Mouse (Mus musculus): ENCODE measurements around the gene Wdr82. TPM values are rescaled to one million over a fixed set of nuclear protein-coding genes. Genes with fewer than 3 reads are reported as not detected.
A peak's percentile ranks its signal among the peaks of the same experiment; 100 is the strongest.
"Not testable (repeated sequence)": the region's sequence is repeated elsewhere in the genome, so short reads cannot be mapped to it uniquely, and the experiment has no call there.

Wdr82 gene
- polyA plus RNA-seq, 1 experiment = 49.1 TPM

DNA sequence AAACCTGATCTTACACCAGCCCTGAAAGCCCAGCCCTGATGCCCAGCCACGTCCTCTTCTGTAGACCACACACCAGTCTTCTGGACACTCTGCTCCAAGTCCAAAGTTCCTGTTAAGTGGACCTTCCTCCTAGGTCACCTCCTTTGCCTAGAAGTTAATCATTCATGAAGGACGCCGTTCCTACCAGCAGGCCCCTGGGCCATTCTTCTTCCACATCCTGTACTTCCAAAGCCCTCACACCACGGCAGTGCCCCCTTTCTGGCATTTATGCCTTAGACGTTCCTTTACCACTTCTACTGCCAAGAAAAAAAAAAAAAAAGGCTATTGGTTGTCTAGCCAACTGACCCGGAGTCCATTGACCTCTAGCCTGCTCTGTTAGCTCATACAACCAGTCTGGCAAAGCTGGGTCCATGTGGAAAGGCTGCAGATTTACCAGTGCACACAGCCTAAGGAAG lies 12.7 kb upstream of the Wdr82 start, which contains the start of gene Glyctk:
Glyctk (minus strand) TSS at position 102 of the 455 bp plus-strand sequence.
- no peak for DNase-seq
- Histone ChIP-seq H3K4me3 (replicated peaks; ENCODE audit: extremely low read depth, low read depth, low read length) (no peak within 1 kb of the TSS), H3K4me1 (ENCODE audit: control insufficient read depth, insufficient read depth, low read length) (peaks cover 3% of the 10 kb centered on the region; the same call in 1 of the 2 replicates)
- whole genome bisulfite sequencing = 73% methylated on average over 6 of the region's 6 CpGs
- TF ChIP-seq CTCF (IDR thresholded peaks at IDR 0.05; ENCODE audit: insufficient read depth, low read length) = no peak
- TF ChIP-seq POLR2A (IDR thresholded peaks at IDR 0.05; ENCODE audit: borderline replicate concordance, extremely low read depth, low read depth, low read length) = no peak

DNA sequence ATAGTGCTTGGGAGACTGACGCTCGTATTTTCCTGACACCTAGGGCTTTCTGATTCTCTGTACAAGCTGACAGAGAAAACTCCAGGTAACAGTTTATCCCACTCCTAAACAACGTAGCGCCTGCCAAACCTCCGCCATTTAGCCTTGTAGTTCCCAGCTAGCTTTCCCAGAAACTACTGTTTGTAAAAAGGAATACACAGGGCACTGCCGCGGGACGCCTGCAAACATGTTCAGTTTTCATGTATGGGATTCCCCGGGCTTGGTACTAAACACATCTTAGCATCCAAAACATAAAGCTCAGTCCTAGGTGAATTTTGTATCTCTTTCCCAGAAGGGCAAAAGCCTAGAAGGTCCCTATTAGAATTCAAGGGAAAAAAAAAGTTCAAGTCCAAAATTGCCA lies 11.5 kb upstream of the Wdr82 start:
- TF ChIP-seq CTCF (IDR thresholded peaks at IDR 0.05; ENCODE audit: insufficient read depth, low read length) = no peak
- TF ChIP-seq POLR2A (IDR thresholded peaks at IDR 0.05; ENCODE audit: borderline replicate concordance, extremely low read depth, low read depth, low read length) = no peak
- no peak for DNase-seq
- WGBS = 83% methylated on average over 9 of the region's 9 CpGs
- peaks cover 3% of the 10 kb centered on the region; the same call in 1 of the 2 replicates for H3K4me1 ChIP-seq (ENCODE audit: control insufficient read depth, insufficient read depth, low read length)
- no peak overlapping the region for H3K4me3 ChIP-seq (replicated peaks; ENCODE audit: extremely low read depth, low read depth, low read length)

GRCm38 (mm10) chr9:106159784-106160301 lies 10.9 kb upstream of the Wdr82 start:
- DNase-seq = peak; percentile 97
- peaks cover 3% of the 10 kb centered on the region; the same call in 1 of the 2 replicates for H3K4me1 ChIP-seq (ENCODE audit: control insufficient read depth, insufficient read depth, low read length)
- H3K4me3 ChIP-seq (replicated peaks; ENCODE audit: extremely low read depth, low read depth, low read length) = peak overlapping the region; percentile 77
- peak; percentile 86; the same call in 1 of the 2 replicates for TF ChIP-seq POLR2A (IDR thresholded peaks at IDR 0.05; ENCODE audit: borderline replicate concordance, extremely low read depth, low read depth, low read length)
- no peak for TF ChIP-seq CTCF (IDR thresholded peaks at IDR 0.05; ENCODE audit: insufficient read depth, low read length)
- 1% methylated on average over 24 of the region's 24 CpGs for WGBS

DNA sequence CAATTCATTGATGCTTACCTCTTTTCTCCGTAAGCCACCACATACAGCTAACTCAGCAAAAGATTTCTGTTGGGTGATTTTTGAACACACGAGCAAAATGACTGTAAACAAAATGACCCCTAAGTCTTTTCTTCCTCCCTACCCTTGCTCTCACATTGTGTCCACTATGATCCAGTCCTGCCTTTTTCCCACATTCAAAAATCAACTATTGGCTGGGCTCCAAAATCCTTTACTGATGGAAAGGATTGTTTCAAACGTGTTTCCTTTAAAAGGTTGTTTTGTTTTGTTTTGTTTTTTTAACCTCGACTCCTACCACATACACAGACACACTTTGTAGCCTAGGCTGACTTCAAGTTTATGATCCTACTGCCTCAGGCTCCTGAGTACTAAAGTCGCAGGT lies 10.3 kb upstream of the Wdr82 start:
- DNase-seq = no peak
- H3K4me1 ChIP-seq (ENCODE audit: control insufficient read depth, insufficient read depth, low read length) = peaks cover 3% of the 10 kb centered on the region; the same call in 1 of the 2 replicates
- H3K4me3 ChIP-seq (replicated peaks; ENCODE audit: extremely low read depth, low read depth, low read length) = peak overlapping the region; percentile 77
- 32% methylated on average over 5 of the region's 5 CpGs for WGBS
- no peak for TF ChIP-seq POLR2A (IDR thresholded peaks at IDR 0.05; ENCODE audit: borderline replicate concordance, extremely low read depth, low read depth, low read length)
- TF ChIP-seq CTCF (IDR thresholded peaks at IDR 0.05; ENCODE audit: insufficient read depth, low read length) = no peak

- Histone ChIP-seq H3K4me3 (replicated peaks; ENCODE audit: extremely low read depth, low read depth, low read length) (no peak overlapping the region), H3K4me1 (ENCODE audit: control insufficient read depth, insufficient read depth, low read length) (no peaks in the 10 kb centered on the region)
- 42% methylated on average over 2 of the region's 2 CpGs for WGBS
- DNase-seq = no peak
- TF ChIP-seq CTCF (IDR thresholded peaks at IDR 0.05; ENCODE audit: insufficient read depth, low read length) = no peak
- TF ChIP-seq POLR2A (IDR thresholded peaks at IDR 0.05; ENCODE audit: borderline replicate concordance, extremely low read depth, low read depth, low read length) = no peak
These were observed 4.0 kb upstream of the Wdr82 start for GRCm38 (mm10) chr9:106166709-106167108.

DNA sequence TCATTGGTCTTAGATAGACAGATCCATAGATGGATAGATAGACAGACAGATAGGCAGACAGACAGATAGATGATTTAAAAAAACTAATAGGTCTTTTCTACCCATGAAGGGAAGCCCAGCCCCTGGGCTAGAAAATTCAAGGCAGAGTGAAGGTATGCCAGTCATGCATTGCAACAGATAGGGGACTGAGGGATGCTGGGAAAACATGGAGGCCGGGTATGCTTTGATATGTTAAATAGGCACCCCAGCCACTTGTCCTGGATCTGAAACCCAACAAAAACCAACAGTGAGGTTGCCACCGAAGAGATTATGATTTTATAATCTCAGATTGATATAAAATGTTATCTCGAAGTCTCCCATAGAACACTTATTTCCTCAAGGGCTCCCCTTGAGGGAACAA lies 3.5 kb upstream of the Wdr82 start:
- no peak for DNase-seq
- no peak for TF ChIP-seq CTCF (IDR thresholded peaks at IDR 0.05; ENCODE audit: insufficient read depth, low read length)
- no peak for TF ChIP-seq POLR2A (IDR thresholded peaks at IDR 0.05; ENCODE audit: borderline replicate concordance, extremely low read depth, low read depth, low read length)
- 67% methylated on average over 3 of the region's 3 CpGs for WGBS
- H3K4me3 ChIP-seq (replicated peaks; ENCODE audit: extremely low read depth, low read depth, low read length) = no peak overlapping the region
- H3K4me1 ChIP-seq (ENCODE audit: control insufficient read depth, insufficient read depth, low read length) = no peaks in the 10 kb centered on the region

DNA sequence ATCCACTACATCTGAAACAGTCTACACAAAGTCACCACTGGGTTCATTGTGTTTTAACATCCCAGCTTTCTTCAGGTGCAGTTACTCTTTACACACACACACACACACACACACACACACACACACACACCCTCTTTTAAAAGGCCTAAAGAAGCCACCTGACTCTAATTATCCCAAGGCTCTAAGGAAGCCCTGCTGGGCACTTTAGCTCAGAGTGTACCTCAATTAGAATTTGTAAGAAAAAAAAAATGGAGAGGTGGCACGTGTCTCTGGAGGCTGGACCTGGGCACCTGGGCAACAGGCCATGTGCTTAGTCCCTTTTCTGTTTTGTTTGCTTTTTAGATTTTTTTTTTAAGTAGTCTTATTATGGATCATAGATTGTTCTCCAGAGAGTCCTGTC lies 3.0 kb upstream of the Wdr82 start:
- 51% methylated on average over 1 of the region's 1 CpGs for WGBS
- Histone ChIP-seq H3K4me3 (replicated peaks; ENCODE audit: extremely low read depth, low read depth, low read length) (no peak overlapping the region), H3K4me1 (ENCODE audit: control insufficient read depth, insufficient read depth, low read length) (peaks cover under 1% of the 10 kb centered on the region; the same call in 1 of the 2 replicates)
- DNase-seq = no peak
- TF ChIP-seq POLR2A (IDR thresholded peaks at IDR 0.05; ENCODE audit: borderline replicate concordance, extremely low read depth, low read depth, low read length) = no peak
- TF ChIP-seq CTCF (IDR thresholded peaks at IDR 0.05; ENCODE audit: insufficient read depth, low read length) = no peak

DNA sequence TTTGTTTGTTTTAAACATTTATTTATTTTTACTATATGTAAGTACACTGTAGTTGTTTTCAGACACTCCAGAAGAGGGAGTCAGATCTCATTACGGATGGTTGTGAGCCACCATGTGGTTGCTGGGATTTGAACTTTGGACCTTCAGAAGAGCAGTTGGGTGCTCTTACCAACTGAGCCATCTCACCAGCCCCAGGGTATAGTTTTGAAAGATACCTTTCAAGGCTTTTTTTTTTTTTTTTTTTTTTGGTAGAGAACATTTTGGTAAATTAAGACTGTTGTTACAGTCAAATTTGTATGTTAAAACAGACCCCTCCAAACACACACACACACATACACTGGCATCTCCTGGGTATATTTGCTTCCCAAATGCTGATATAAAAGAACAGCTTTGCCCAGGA lies 1.7 kb upstream of the Wdr82 start:
- H3K4me1 ChIP-seq (ENCODE audit: control insufficient read depth, insufficient read depth, low read length); H3K4me3 ChIP-seq (replicated peaks; ENCODE audit: extremely low read depth, low read depth, low read length); DNase-seq: not testable (repeated sequence)
- 55% methylated on average over 1 of the region's 1 CpGs for WGBS

DNA sequence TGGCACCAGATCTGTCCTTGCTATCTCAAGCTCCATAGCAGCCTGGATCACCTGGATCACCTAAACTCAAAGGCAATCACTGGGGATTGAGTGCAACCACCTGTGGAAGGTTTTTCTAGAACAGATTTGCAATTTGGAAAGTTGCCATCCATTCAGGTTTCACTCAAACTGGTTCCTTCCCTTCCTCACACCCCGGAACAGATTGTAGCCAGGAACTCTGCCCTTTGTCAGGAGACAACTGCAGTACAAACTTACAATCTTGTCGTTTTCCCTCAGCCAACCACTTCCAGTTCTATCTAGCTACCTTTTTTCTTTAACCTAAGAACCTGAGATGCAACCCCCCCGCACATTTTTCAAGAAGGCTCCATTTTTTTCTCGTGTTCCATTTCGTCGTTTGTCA lies 811 bp upstream of the Wdr82 start:
- Histone ChIP-seq H3K4me1 (ENCODE audit: control insufficient read depth, insufficient read depth, low read length) (peaks cover 8% of the 10 kb centered on the region), H3K4me3 (replicated peaks; ENCODE audit: extremely low read depth, low read depth, low read length) (no peak overlapping the region)
- 40% methylated on average over 6 of the region's 6 CpGs for WGBS
- TF ChIP-seq CTCF (IDR thresholded peaks at IDR 0.05; ENCODE audit: insufficient read depth, low read length) (no peak), POLR2A (IDR thresholded peaks at IDR 0.05; ENCODE audit: borderline replicate concordance, extremely low read depth, low read depth, low read length) (no peak)
- no peak for DNase-seq

DNA sequence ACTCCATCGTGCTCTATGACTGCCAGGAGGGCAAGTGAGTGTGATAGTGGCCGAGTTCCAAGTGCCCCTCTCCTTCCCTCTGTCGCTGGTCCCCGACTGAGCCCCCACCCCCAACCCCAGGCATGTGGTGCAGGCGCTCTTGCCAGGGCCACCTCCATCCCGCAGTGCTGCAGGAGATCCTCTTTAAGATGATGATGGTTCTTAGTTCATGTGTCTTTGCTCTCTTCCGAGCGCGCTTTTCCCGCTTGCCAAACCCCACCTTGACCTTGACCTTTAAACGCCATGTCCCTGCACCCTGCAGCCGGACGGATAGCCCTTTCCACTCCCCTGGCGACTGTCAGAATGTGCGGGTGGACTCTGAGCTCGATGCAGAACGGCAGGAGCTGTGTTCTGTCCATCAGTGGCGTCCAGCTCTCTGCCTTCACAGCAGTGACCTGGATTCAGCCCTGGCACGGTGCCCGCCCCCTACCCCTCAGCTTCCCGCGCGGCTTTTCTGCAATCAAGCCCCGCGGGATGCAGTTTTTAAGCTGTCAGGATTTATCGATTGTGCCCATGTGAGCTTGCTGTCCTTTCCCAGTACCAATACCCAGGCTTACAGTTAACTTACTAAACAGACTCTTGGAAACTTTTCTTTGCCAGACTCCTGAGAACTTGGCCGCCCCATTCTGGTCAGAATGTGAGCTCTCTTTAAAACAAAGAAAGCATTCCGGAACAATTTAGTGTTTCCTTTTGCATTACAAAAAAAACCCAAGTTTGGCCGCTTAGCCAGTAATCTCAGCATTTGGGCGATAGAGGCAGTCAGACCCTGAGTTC lies 824 bp downstream of the Wdr82 start:
- no peak for TF ChIP-seq CTCF (IDR thresholded peaks at IDR 0.05; ENCODE audit: insufficient read depth, low read length)
- TF ChIP-seq POLR2A (IDR thresholded peaks at IDR 0.05; ENCODE audit: borderline replicate concordance, extremely low read depth, low read depth, low read length) = peak; percentile 10; the same call in 1 of the 2 replicates
- under 1% methylated on average over 30 of the region's 30 CpGs for WGBS
- peak; percentile 68 for DNase-seq

More for the DNA sequence above, 824 bp downstream of the Wdr82 start:
- Histone ChIP-seq H3K4me1 (ENCODE audit: control insufficient read depth, insufficient read depth, low read length) (peaks cover 13% of the 10 kb centered on the region), H3K4me3 (replicated peaks; ENCODE audit: extremely low read depth, low read depth, low read length) (peak overlapping the region; percentile 98)
